Mouse (Mus musculus) olfactory bulb, adult 2 months (tissue): ENCODE measurements around the gene Itga6. TPM values are rescaled to one million over a fixed set of nuclear protein-coding genes. Genes with fewer than 3 reads are reported as not detected.
"Not testable (repeated sequence)": the region's sequence is repeated elsewhere in the genome, so short reads cannot be mapped to it uniquely, and the experiment has no call there.

Source experiments
- H3K27ac ChIP-seq: fragments of 200-500 bp; 2 replicates; pipeline ENCODE4 v1.5.1; 2012; ENCODE audit warnings: low read depth, low read length; ENCODE audit not compliant: insufficient read depth
- H3K4me1 ChIP-seq: fragments of 200-500 bp; 2 replicates; pipeline ENCODE4 v1.6.1; 2012; ENCODE audit warnings: low read length; ENCODE audit not compliant: control insufficient read depth, insufficient read depth
- H3K4me3 ChIP-seq: fragments of 200-500 bp; 2 replicates; pipeline ENCODE4 v1.5.1; 2012; ENCODE audit warnings: mild to moderate bottlenecking, low read depth, low read length, moderate library complexity; ENCODE audit not compliant: insufficient read depth
- CTCF ChIP-seq: fragments of 200-500 bp; IDR thresholded peaks from 2 replicates; pipeline ENCODE4 v1.5.1; 2012; ENCODE audit warnings: low read depth, mild to moderate bottlenecking, low read length, moderate library complexity; ENCODE audit not compliant: insufficient read depth
- POLR2A ChIP-seq: fragments of 200-500 bp; IDR thresholded peaks from 2 replicates; pipeline ENCODE4 v1.6.1; 2012; ENCODE audit warnings: mild to moderate bottlenecking, low read depth, low read length, moderate library complexity; ENCODE audit not compliant: insufficient read depth
- WGBS: fragments of 180-500 bp; shearing (Covaris S2); methylation state at CpG from one replicate; pipeline ENCODE4 v1.1.7; 2018; 5-methylcytosine and 5-hydroxymethylcytosine counted together
- polyA plus RNA-seq: library from polyadenylated mRNA; stranded (reverse); fragments of >200 nt; gene quantifications from 2 replicates; pipeline ENCODE4 v1.2.4, GENCODE M21; 2012; ENCODE audit warnings: low replicate concordance; ENCODE audit not compliant: missing spikeins, insufficient read depth, insufficient read length

The Itga6 gene
- polyA plus RNA-seq, 1 experiment: not detected

DNA sequence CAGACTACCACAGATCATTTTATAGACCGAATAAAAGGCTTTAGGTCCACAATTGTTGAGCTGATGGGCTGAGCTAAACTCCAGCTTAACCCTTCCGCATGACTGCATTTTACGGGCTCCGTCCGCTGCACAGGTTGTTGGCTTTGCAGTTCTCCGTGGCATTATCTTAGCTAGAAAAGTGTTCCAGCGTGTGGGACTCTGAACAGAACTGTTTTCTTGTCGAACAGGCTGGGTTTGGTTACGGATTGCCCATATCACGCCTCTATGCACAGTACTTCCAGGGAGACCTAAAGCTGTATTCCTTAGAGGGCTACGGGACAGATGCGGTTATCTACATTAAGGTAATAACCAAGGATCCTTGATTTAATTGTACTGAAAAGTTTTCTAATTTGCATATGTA is 152.0 kb downstream of the Itga6 start:
- TF ChIP-seq CTCF: no peak
- no peak for TF ChIP-seq POLR2A
- WGBS: 76% methylated on average over 12 of the region's 12 CpGs
- no peak overlapping the region for H3K27ac ChIP-seq
- no peak overlapping the region for H3K4me3 ChIP-seq
- no peaks in the 10 kb centered on the region for H3K4me1 ChIP-seq

DNA sequence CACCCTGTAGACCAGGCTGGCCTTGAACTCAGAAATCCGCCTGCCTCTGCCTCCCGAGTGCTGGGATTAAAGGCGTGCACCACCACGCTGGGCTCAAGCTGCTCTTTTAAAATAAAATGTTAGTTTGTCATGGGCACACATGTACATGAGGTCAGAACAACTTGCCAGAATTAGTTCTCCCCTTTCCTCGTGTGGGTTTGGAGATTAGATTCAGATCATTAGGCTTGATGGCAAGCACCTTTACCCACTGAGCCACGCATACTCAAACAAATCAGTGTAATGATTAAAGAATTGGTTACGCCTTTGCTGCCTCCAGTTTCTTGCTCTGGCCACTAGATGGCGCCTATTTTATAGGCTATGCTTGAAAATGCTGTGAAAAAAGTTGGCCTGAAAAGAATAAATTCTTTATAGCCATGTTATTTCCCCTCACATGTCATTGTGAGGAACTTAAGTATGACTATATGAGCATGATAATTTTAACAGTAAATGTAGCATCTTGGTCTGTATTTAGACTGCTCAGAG is 153.0 kb downstream of the Itga6 start:
- Histone ChIP-seq H3K27ac (no peak overlapping the region), H3K4me1 (no peaks in the 10 kb centered on the region), H3K4me3 (no peak overlapping the region)
- WGBS: 49% methylated on average over 8 of the region's 8 CpGs
- TF ChIP-seq CTCF (no peak), POLR2A (no peak)

DNA sequence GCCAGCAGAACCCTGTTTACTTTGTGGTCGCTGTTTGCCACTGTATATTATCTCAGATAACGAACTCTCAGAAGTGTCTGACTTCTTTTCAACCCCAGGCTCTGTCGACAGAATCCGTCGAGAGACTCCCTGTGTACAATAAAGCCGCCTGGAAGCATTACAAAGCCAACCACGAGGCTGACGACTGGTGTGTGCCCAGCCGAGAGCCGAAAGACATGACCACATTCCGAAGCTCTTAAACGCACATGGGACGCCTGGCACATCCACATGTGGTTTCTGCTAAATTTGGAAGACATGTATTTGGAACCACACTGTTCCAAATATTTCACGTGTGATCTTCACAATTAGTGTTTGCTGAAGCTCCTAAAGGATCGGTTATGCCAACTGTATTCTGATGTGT is 154.5 kb downstream of the Itga6 start:
- Histone ChIP-seq H3K4me1 (no peaks in the 10 kb centered on the region), H3K4me3 (no peak overlapping the region), H3K27ac (no peak overlapping the region)
- TF ChIP-seq CTCF: no peak
- TF ChIP-seq POLR2A: no peak
- WGBS: 72% methylated on average over 15 of the region's 15 CpGs

DNA sequence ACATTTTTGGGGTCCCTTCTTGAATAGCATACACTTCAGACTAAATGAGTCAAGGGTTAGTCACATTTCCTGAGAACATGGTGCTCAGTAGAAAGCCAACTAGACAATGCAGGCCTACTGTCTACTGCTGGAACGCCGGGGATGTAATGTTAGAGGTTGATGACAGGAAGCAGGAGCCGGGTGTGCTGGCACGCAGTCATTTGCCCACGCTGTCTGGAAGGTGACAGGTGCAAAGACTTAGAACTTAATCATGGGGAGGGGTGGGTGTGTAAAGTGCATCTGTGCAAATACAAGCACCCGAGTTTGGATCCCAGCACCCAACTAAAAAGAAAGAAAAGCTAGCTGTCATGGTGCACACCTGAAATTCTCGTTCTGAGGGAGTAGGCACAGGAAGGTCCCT is 159.7 kb downstream of the Itga6 start:
- Histone ChIP-seq H3K27ac (no peak overlapping the region), H3K4me3 (no peak overlapping the region), H3K4me1 (no peaks in the 10 kb centered on the region)
- WGBS: 72% methylated on average over 7 of the region's 7 CpGs
- TF ChIP-seq POLR2A (no peak), CTCF (no peak)

DNA sequence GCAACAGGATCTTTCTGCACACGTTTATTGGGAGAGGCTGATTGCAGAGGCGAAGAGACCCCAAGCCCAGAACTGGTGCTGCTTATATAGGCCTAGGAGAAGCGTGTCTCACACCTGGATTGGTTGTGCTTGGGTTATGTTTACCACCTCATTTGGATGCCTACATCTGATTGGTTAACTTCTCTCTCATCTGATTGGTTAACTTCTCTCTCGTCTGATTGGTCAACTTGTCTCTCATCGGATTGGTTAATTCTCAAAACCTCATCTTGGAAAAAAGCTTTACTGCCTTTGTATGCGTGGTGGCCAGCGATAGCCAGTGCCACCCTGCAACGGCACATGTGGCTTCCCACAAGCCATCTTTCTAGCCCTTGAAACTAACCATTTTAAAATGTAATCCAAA is 160.9 kb downstream of the Itga6 start:
- 96% methylated on average over 8 of the region's 8 CpGs for WGBS

More for the DNA sequence above, 160.9 kb downstream of the Itga6 start:
- H3K4me1 ChIP-seq, H3K27ac ChIP-seq, H3K4me3 ChIP-seq: not testable (repeated sequence)

Other genes starting within 250 kb of the Itga6 start
- gene Dlx1, start 217.5 kb upstream of the Itga6 start, polyA plus RNA-seq: 355 TPM in 1 of 2 replicates, not detected in the other
- gene Dlx2, start 198.9 kb upstream of the Itga6 start, polyA plus RNA-seq: not detected in 2 replicates
- gene Pdk1, start 127.6 kb downstream of the Itga6 start, polyA plus RNA-seq: not detected in 2 replicates
- not detected in 2 replicates for gene Rapgef4, start 235.6 kb downstream of the Itga6 start, polyA plus RNA-seq